Mouse (Mus musculus): Measurements from ENCODE around the gene Ptrhd1. TPM values are rescaled to one million over a fixed set of nuclear protein-coding genes. Genes with fewer than 3 reads are reported as not detected.
A peak's percentile ranks its signal among the peaks of the same experiment; 100 is the strongest.

Gene Ptrhd1
- polyA plus RNA-seq (2014; fragmentation: Nextera tagmentation; extraction: Ambion mirVana) = 6.4 and 7.6 TPM in 2 replicates

GRCm38 (mm10) chr12:4233572-4234508 lies at the start of gene Ptrhd1, which contains the start of gene Cenpo:
Gene Ptrhd1 (plus strand): TSS chr12:4234027.
Gene Cenpo (minus strand): TSS chr12:4234294.
- Histone ChIP-seq H3K9ac (replicated peaks; ENCODE audit: low read depth, low read length) (peak within 1 kb of the TSS; percentile 69), H3K4me3 (ENCODE audit: low read depth, low read length) (peak within 1 kb of the TSS; percentile 62), H3K36me3 (ENCODE audit: control insufficient read depth, insufficient read depth, low read length) (0 out of 2 replicates have a peak, but pooled peaks cover 2% of the 10 kb centered on the region), H3K4me2 (ENCODE audit: low read depth, low read length) (peak within 1 kb of the TSS; percentile 72), H3K27ac (ENCODE audit: low read depth, low read length) (peak within 1 kb of the TSS; percentile 96), H3K27me3 (ENCODE audit: control insufficient read depth, insufficient read depth, low read length) (no peaks in the 10 kb centered on the region), H3K9me3 (ENCODE audit: control insufficient read depth, low read length) (no peaks in the 10 kb centered on the region), H3K4me1 (ENCODE audit: control insufficient read depth, insufficient read depth, low read length) (0 out of 2 replicates have a peak, but pooled peaks cover 4% of the 10 kb centered on the region)
- under 1% methylated on average over 50 of the region's 50 CpGs for WGBS
- peak; percentile 99 for ATAC-seq (ENCODE audit: low read depth)

DNA sequence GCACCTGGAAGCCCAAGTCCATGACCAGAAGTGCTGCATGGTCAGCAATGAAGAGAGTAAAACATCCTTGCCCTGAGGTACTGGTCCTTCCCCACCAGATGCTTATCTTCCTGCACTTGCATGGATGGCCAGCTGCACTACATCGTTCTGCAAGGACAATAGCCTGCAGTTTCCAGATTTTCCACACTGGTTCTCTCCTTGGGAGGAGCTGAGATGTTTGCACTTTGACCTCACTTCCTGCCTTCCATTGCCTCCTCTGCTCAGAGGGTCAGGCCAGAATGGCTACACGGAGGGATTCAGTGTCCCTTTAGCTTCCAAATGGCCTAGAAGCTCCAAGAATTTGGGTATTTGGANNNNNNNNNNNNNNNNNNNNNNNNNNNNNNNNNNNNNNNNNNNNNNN lies 49.2 kb upstream of the Ptrhd1 start:
- Histone ChIP-seq H3K4me1 (ENCODE audit: control insufficient read depth, insufficient read depth, low read length) (no peaks in the 10 kb centered on the region), H3K27ac (ENCODE audit: low read depth, low read length) (no peak overlapping the region), H3K4me3 (ENCODE audit: low read depth, low read length) (no peak overlapping the region), H3K27me3 (ENCODE audit: control insufficient read depth, insufficient read depth, low read length) (no peaks in the 10 kb centered on the region), H3K4me2 (ENCODE audit: low read depth, low read length) (no peak overlapping the region), H3K9ac (replicated peaks; ENCODE audit: low read depth, low read length) (no peak overlapping the region), H3K9me3 (ENCODE audit: control insufficient read depth, low read length) (no peaks in the 10 kb centered on the region), H3K36me3 (ENCODE audit: control insufficient read depth, insufficient read depth, low read length) (no peaks in the 10 kb centered on the region)
- no peak for ATAC-seq (ENCODE audit: low read depth)
- 60% methylated on average over 2 of the region's 2 CpGs for WGBS

DNA sequence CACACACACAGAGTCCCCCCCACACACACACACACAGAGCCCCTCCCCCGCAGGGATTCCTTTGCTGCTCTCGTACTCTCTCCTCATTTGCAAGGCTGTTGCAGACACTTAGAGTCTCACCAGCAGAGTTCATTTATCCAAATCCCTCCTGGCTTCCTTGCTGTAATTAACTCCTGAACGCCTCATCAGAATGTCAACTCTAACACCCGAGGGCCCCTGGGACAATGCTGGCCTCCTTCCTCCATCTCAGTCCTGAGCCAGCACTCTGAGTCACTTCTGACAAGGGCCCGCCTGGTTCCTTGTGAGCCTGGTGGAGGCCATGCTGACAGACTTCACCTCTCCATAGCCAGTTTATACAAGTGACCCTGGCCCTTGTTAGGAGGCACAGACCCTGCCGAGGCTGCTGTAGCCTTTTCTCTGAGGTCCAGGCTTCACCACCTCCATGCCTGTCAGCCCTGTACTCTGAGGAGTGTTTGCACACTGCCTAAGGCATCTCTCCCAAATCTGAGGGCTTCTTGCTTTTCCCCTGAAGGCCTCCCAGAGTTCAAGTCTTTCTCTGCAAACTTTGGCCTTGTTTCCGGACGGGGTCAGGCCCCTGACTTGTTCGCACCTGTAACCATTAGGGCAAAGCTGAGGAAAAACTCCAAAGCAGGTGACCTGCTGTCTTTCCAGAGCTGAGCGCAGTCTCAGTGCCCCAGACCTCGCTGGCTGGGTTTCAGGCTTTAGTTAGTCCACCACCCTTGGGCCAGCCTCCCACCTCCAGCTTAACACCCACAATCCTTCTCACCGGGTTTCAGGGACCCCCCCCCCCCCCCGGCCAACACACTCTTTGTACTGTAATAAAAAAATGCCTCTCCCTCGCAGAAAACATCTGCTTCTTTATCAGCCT lies 45.4 kb upstream of the Ptrhd1 start:
- H3K9ac ChIP-seq (replicated peaks; ENCODE audit: low read depth, low read length) = no peak overlapping the region
- WGBS = 35% methylated on average over 14 of the region's 14 CpGs
- no peaks in the 10 kb centered on the region for H3K36me3 ChIP-seq (ENCODE audit: control insufficient read depth, insufficient read depth, low read length)
- H3K27ac ChIP-seq (ENCODE audit: low read depth, low read length) = no peak overlapping the region
- 0 out of 2 replicates have a peak, but pooled peaks cover 2% of the 10 kb centered on the region for H3K4me1 ChIP-seq (ENCODE audit: control insufficient read depth, insufficient read depth, low read length)
- no peak overlapping the region for H3K4me2 ChIP-seq (ENCODE audit: low read depth, low read length)
- peak; percentile 82 for ATAC-seq (ENCODE audit: low read depth)
- no peaks in the 10 kb centered on the region for H3K27me3 ChIP-seq (ENCODE audit: control insufficient read depth, insufficient read depth, low read length)
- H3K4me3 ChIP-seq (ENCODE audit: low read depth, low read length) = no peak overlapping the region
- no peaks in the 10 kb centered on the region for H3K9me3 ChIP-seq (ENCODE audit: control insufficient read depth, low read length)

DNA sequence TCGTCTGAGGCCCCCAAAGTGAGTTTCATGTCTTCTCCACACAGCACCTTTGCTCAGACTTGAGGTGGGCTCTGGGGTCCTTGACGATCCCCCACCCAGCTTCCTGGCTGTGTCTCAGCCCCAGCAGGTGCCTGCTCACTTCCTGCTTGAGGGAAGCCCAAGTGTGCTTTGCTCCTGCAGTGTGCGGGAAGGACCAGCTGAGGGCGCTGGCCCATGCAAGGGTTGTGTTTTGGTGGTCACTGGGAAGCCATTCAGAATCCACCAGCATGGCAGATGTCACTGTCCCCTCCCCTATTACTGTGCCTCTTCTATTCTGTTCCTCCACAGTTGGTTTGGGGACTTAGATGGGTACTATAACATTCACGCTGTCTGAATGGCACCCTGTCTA lies 44.8 kb upstream of the Ptrhd1 start:
- Histone ChIP-seq H3K27ac (ENCODE audit: low read depth, low read length) (no peak overlapping the region), H3K4me3 (ENCODE audit: low read depth, low read length) (no peak overlapping the region), H3K4me1 (ENCODE audit: control insufficient read depth, insufficient read depth, low read length) (0 out of 2 replicates have a peak, but pooled peaks cover 2% of the 10 kb centered on the region), H3K9me3 (ENCODE audit: control insufficient read depth, low read length) (no peaks in the 10 kb centered on the region), H3K9ac (replicated peaks; ENCODE audit: low read depth, low read length) (no peak overlapping the region), H3K4me2 (ENCODE audit: low read depth, low read length) (no peak overlapping the region), H3K36me3 (ENCODE audit: control insufficient read depth, insufficient read depth, low read length) (no peaks in the 10 kb centered on the region), H3K27me3 (ENCODE audit: control insufficient read depth, insufficient read depth, low read length) (no peaks in the 10 kb centered on the region)
- 0 out of 2 replicates have a peak, but pooled peaks have one; percentile 22 for ATAC-seq (ENCODE audit: low read depth)
- WGBS = 35% methylated on average over 5 of the region's 5 CpGs

GRCm38 (mm10) chr12:4192514-4192913 lies 41.3 kb upstream of the Ptrhd1 start:
- Histone ChIP-seq H3K27ac (ENCODE audit: low read depth, low read length) (no peak overlapping the region), H3K27me3 (ENCODE audit: control insufficient read depth, insufficient read depth, low read length) (no peaks in the 10 kb centered on the region), H3K36me3 (ENCODE audit: control insufficient read depth, insufficient read depth, low read length) (no peaks in the 10 kb centered on the region), H3K4me3 (ENCODE audit: low read depth, low read length) (no peak overlapping the region), H3K4me1 (ENCODE audit: control insufficient read depth, insufficient read depth, low read length) (0 out of 2 replicates have a peak, but pooled peaks cover 2% of the 10 kb centered on the region), H3K9ac (replicated peaks; ENCODE audit: low read depth, low read length) (no peak overlapping the region), H3K4me2 (ENCODE audit: low read depth, low read length) (no peak overlapping the region), H3K9me3 (ENCODE audit: control insufficient read depth, low read length) (no peaks in the 10 kb centered on the region)
- WGBS = 66% methylated on average over 6 of the region's 6 CpGs
- no peak for ATAC-seq (ENCODE audit: low read depth)

GRCm38 (mm10) chr12:4193025-4193740 lies 40.6 kb upstream of the Ptrhd1 start:
- H3K4me2 ChIP-seq (ENCODE audit: low read depth, low read length) = no peak overlapping the region
- no peaks in the 10 kb centered on the region for H3K36me3 ChIP-seq (ENCODE audit: control insufficient read depth, insufficient read depth, low read length)
- no peak overlapping the region for H3K27ac ChIP-seq (ENCODE audit: low read depth, low read length)
- H3K9me3 ChIP-seq (ENCODE audit: control insufficient read depth, low read length) = no peaks in the 10 kb centered on the region
- H3K4me3 ChIP-seq (ENCODE audit: low read depth, low read length) = no peak overlapping the region
- H3K27me3 ChIP-seq (ENCODE audit: control insufficient read depth, insufficient read depth, low read length) = no peaks in the 10 kb centered on the region
- no peak overlapping the region for H3K9ac ChIP-seq (replicated peaks; ENCODE audit: low read depth, low read length)
- ATAC-seq (ENCODE audit: low read depth) = no peak
- 59% methylated on average over 10 of the region's 10 CpGs for WGBS
- 0 out of 2 replicates have a peak, but pooled peaks cover 2% of the 10 kb centered on the region for H3K4me1 ChIP-seq (ENCODE audit: control insufficient read depth, insufficient read depth, low read length)

- Histone ChIP-seq H3K27me3 (ENCODE audit: control insufficient read depth, insufficient read depth, low read length) (no peaks in the 10 kb centered on the region), H3K9ac (replicated peaks; ENCODE audit: low read depth, low read length) (no peak overlapping the region), H3K4me2 (ENCODE audit: low read depth, low read length) (no peak overlapping the region), H3K4me3 (ENCODE audit: low read depth, low read length) (no peak overlapping the region), H3K27ac (ENCODE audit: low read depth, low read length) (no peak overlapping the region), H3K36me3 (ENCODE audit: control insufficient read depth, insufficient read depth, low read length) (no peaks in the 10 kb centered on the region; the same call in 1 of the 2 replicates), H3K9me3 (ENCODE audit: control insufficient read depth, low read length) (no peaks in the 10 kb centered on the region), H3K4me1 (ENCODE audit: control insufficient read depth, insufficient read depth, low read length) (0 out of 2 replicates have a peak, but pooled peaks cover 2% of the 10 kb centered on the region)
- 94% methylated on average over 14 of the region's 14 CpGs for WGBS
- ATAC-seq (ENCODE audit: low read depth) = no peak
These were observed 39.2 kb upstream of the Ptrhd1 start for GRCm38 (mm10) chr12:4194643-4195042.

DNA sequence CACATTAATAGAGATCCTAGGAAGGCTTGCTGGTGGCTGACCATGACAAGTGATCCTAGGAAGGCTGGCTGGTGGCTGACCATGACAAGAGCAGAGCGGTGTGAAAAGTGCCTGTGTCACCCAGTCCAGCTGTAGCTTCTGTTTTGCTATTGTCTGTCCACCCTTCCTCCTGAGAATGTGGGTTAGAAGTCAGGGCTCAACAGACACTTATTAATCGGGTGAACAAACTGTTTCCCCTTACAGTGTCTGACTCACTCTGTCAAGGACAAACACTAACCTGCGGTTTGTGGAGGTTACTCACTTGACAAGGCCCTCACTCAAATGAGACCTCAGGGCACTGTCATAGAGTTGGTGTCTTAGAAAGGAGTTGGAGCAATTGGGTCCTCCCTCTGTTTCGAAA lies 35.1 kb upstream of the Ptrhd1 start:
- Histone ChIP-seq H3K4me3 (ENCODE audit: low read depth, low read length) (no peak overlapping the region), H3K9me3 (ENCODE audit: control insufficient read depth, low read length) (no peaks in the 10 kb centered on the region), H3K4me2 (ENCODE audit: low read depth, low read length) (no peak overlapping the region), H3K36me3 (ENCODE audit: control insufficient read depth, insufficient read depth, low read length) (no peaks in the 10 kb centered on the region; the same call in 1 of the 2 replicates), H3K9ac (replicated peaks; ENCODE audit: low read depth, low read length) (no peak overlapping the region), H3K27me3 (ENCODE audit: control insufficient read depth, insufficient read depth, low read length) (no peaks in the 10 kb centered on the region), H3K27ac (ENCODE audit: low read depth, low read length) (no peak overlapping the region), H3K4me1 (ENCODE audit: control insufficient read depth, insufficient read depth, low read length) (no peaks in the 10 kb centered on the region)
- no peak for ATAC-seq (ENCODE audit: low read depth)
- 93% methylated on average over 4 of the region's 4 CpGs for WGBS
